Mouse (Mus musculus) frontal cortex, postnatal 10 days (tissue): ENCODE measurements around the gene Crhr1.
A peak's percentile ranks its signal among the peaks of the same experiment; 100 is the strongest.

Experiments used
- DNase-seq, 2 experiments: peaks; one replicate each; pipeline ENCODE4 v3.0.0; 2022; ENCODE audit warnings: low spot score in 2 of 2, mixed read lengths in 1 of 2

Gene Crhr1

DNA sequence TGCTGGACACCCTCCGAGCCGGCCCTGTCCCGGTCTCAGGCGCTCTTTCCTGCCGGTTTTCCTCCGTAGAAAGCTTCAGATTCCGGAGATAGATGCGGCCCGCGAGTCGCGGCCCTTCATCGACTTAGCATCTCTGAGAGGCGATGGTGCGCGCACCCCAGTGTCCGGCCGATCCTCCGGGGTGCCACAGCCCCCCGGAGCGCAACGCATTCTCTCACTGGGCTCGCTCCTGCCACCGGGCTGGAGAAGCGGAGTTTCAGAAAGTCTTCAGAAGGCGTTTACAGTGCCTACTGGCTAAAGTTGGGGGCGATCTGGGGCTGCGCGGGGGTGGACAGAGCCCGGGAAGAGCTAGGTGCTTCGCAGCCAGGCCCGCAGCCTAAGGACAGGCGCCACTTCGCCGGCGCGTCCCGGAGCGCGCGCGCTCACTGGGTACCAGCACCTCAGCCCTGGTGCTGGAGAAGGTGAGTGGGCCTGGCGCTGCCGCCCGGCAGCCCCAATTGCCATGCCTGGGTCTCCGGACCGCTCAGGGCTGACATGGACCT, 858 bp downstream of the Crhr1 start:
- DNase-seq: no peak

DNA sequence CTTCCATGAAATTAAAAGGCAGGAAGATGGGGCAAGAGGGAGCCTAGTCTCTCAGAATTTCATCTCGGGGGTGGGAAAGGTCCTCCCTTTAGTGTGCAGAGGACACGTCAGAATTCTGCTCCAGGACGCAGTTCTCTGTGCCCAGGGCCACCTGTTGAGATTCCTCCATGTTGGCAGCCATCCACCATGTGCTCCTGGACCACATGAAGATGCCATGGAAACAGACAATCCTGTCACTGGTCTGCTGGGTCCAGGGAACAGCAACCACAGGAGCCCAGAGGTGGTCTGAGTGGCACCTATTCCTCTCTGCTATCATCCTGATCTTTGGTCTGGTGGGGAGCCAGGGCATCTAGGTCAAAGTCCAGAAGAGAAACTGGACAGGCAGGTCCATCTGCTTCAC, 6.3 kb downstream of the Crhr1 start:
- DNase-seq: no peak

DNA sequence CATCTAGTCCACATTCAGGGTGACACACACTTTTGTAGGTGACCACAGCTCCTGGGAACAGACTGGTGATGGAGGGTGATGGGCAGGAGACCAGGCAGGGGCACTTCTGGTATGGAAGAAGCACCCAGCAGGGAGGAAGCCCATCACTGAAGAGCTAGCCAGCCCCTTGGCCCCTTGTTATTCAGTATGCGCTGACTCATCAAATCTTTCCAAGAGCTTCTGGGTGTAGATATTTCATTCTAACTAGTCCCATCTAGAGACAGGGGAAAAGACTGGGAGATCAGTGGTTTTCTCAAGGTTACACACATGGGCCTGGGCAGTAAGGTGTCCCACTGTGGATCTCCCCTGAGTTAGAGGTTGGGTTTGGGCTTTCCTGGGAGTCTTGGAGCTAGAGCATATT, 12.3 kb downstream of the Crhr1 start:
- no peak for DNase-seq

DNA sequence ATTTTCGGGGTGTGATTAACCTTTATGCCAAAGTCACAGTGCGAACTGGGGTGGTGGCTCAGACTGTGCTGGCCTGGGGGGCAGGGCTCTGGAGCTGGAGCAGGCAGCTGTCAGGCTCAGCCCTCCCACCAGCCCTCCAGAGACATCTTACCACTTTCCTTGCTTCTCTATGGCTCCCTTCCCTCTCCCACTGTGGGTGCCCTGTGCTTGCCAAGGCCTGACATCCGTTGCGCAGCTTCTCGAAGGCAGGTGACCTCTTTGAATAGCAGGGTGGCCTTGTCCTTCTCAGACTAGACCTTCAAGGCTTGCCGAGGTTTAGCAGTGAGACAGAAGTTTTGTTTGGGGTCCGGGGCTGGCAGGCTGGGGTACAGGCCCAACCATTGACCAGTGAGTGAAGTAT, 16.1 kb downstream of the Crhr1 start:
- no peak for DNase-seq

DNA sequence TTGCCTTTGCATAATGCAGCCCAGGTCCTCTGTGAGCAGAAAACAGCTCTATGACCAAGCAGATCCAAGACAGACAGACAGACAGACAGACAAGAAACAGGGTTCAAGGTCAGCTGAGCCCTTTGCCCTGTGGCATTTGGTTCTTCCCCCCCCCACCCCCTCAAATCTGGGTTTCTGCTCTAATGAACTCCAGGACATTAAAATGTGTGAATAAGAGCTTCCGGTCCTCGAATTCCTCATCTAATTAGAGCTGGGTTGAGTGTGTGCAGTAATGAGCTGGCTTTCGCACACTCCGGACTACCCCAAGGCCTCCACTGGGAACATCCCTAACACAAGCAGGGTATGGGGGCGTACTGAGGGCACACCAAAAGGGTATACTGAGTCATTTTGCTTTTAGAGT, 18.3 kb downstream of the Crhr1 start:
- DNase-seq: no peak

DNA sequence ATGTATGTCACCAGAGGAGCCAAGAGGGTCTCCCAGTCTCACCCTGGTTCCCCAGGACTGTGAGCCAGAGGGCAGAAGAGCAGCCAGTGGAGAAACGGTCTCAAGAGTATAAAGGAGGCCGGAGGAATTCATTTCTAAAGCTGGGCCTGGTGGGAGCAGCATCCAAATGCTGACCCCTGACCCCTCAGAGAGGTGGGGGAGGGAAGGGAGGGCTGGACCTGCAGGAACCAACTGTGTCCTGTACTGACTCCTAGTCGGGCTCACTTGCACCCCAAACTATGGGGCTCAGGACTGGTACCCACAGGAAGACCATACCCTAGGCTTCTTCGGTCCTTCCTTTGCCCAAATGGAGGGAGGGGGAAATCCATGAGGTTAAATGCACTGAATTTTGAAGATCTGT, 21.7 kb downstream of the Crhr1 start:
- no peak for DNase-seq

DNA sequence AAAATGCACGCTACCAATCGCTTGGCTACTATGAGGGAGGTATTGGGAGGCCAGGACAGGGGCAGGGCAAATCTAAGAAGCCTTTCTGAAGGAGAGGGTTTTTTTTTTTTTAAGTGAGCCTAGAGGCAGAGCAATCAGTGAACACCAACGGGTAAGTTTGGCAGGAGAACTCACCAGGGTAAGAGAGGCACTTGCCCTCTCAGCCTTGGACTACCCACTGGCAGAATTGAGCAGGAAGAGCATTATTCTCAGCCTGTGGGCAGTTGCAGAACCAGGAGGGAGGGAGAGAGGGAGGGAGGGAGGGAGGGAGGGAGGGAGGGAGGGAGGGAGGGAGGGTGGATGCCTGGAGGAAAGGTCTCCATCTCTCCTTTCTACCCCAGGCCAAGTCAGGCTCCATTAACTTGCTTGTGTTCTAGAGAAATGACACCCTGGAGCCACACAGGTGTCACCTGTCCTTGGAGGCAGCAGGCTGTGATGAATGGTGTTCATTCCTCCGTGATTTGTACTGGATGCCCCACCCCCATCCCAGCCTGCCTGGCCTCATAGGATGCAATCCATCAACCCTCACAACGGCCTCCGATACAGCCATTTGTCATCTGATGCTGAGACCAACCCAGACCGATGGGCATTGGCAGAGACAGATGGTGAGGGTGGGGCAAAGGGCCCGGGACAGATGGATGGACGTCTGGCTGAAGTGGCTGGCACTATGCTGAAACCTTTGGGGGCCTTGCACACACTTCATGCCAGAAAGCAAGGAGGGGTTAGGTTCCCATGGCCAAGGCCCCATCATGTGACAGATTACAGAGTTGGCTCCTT, 22.4 kb downstream of the Crhr1 start:
- DNase-seq: no peak

DNA sequence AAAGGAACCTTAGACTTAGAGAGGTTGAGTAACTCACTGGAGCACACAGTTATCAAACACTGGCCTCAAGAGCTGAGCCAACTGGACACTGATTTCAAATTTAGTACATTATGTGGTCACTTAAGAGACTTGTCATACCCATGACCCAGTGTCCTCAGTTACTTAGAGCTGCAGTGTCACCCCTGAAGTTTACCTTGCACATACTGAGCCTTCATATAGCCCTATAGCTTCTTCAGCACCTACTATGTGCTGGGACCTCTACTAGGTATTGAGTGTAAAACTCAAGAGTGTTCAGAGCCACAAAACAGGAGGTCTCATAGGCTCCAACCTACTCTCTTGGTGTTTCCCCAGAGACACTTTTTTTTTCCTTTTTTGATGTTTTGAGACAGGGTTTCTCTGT, 23.2 kb downstream of the Crhr1 start:
- DNase-seq: no peak

DNA sequence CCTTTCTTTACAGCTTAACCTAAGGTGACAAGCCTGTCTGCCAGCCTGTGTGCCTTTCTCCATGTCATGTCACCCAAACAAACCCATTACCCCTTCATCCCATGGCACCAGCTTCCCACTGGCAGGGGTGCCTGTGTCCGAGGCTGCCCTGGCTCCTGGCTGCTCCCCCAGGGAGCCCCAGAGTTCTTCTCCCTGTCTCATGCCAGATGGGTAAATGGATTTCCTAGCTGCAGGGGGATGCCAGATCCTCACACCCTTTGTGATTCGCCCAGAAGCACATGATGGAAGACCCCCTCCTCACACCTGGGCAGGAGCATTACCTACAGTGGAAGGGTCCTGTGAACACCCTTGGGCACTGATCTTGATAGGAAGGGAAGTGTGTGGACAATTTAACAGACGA, 23.7 kb downstream of the Crhr1 start:
- DNase-seq: no peak

DNA sequence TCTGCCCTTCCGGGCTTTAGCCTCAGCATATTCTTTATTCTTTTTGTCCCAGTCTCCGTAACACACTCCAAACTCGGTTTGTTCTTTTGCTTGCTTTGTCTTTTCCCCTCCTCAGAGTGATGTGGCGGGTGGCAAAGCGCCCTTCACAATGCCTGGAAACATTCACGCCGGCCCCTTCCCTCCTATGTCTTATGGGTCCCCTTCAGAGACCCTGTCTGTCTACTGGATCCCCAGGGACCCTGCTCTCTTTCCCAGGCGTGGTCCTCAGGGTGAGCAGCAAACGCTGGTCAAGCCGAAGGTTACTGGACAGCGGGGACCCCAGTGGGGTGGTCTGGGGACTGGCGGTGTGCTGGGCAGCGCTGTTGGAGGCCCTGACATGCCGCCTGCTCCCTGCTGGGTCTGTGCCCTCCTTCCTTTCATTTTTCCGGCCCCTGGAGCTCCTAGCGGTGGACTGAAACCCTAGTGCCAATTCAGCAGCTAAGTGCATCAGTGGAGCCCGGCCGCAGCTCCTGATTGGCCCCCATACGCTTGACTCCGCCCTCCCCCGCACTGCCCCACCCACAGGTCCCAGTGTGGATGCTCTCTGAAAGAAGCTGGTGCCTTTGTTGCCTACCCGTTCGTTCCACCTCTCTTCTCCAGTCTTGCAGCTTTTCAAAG, 25.1 kb downstream of the Crhr1 start:
- DNase-seq: peak; percentile 78 to 82

DNA sequence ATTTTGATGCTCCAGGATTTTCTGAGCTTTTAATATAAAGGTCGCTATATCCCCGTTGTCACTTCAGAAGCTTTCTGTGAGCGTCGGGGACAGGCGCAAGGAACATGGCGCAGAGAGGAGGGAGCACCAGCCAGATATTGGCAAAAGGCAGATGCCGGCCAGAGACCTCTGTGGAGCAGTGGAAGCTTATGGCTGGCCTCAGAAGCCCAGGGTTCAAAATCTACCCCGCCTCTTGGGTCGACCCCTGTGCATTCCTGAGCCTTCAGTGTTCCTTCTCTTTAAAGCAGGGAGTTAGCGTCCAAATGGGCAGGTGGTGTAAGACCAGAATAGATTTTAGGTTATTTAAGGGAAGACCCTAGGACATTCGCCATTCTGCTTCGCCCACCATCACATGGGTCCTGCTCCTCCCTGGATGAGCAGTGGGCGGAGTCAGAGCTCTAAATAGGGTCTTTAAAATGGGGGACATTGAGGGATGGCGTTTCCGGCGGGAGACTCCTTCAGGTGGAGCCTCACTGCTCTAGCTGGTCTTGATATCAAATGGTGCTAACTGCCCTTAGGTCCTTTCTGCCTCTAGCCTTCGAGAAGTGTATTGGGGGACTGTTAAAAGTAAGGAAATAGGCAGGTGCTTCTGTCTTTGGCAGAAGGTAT, 25.7 kb downstream of the Crhr1 start:
- no peak for DNase-seq

DNA sequence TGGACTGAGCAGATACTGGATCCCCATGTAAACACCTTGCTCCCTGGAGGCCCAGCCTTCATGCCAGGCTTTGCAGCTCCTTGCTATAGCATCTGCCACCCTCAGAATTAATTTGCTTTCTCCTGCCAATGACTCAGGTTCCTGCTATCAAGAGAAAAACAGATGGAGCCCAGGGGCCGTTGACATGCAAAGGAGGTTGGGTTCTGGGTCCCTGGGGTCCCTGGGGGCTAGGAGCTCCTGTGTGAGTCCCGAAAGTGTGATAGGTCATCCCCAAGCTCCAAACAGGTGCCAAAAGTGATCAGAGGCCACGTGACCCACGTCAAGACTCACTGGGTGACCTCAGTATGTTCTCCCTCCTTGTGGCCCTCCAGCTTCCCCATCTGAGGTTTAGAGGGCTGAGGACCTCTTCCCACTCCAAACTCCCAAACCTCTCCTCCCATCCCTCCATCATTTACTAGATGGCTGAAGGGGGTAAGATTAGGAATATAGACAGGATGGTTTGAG, 27.2 kb downstream of the Crhr1 start:
- DNase-seq: no peak

DNA sequence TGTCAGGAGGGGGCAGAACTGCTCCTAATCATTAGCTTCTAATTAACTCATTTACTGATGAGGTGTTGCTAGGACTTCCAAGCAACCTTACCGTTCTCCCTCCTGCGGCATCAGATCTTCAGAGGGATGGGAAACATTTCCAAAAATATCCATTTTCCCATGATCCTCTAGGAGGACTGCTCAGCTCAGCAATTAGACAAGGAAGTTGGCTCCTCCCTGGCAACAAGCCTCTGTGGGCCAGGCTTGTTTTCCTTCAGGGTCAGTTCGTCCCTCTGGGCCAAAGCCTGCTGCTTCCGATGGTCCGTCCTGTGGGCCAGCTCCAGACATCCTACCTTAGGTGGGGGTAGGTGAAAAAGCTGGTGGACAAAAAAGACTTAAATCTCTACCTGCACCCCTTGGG, 28.5 kb downstream of the Crhr1 start:
- no peak for DNase-seq

DNA sequence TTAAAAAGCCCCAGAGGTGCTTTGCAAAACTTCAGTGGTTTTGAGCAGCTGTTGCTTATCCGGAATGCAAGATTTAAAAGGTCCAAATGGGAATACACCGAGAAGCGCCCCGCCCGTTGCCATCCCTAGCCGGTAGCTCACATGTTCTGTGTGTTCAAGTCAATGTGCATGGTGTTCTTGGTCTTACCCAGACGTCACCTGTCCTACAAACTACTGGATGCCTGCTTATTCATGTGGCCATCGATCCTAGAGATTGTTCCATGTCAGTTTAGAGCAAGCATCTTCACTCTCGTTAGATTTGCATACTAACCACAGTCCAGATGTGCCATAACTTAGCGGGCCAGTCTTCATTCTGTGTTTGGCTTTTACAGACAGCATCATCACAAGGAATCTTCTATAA, 31.6 kb downstream of the Crhr1 start:
- DNase-seq: no peak

DNA sequence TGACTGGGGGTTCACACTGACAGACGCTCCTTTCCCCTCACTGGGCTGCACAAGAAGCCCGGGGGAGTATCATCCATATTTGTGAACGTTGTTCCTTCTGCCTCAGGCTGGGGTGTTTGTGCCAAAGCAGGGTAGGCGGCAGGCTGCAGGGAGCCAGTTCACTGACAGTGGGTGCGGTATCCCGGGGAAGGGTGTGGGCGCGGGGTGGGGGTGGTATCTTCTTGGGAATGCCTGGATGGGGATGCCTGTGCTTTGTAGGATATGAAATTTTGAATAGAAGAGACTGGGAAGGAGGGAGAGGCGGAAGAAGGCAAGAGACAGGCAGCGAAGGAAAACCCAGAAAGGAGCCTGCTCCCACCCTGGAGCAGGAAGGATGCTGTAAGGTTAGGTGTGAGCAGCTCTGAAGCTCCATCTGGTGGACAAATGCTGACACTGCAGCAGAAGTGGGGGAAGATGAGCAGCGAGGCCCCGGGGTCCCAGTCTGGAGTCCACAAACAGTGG, 38.7 kb downstream of the Crhr1 start:
- DNase-seq: peak; percentile 53 to 78

DNA sequence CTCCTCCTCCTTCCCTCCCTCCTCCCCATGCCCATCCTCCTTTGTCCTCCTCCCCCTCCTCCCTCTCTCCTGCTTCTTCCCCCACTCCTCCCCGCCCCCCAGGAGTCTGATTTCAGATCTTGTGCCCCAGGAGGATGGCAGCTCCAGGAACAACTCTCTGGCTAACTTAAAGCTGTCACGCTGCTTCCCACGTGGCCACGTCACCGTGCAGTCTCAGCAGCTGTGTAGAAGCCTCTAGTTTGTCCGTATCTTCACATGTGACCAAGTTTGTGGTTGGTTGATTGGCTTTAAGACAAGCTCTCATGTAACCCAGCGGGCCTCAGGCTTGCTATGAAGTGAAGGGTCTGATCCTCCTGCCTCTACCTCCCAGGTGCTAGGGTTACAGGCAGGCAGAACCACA, 46.2 kb downstream of the Crhr1 start:
- no peak for DNase-seq

DNA sequence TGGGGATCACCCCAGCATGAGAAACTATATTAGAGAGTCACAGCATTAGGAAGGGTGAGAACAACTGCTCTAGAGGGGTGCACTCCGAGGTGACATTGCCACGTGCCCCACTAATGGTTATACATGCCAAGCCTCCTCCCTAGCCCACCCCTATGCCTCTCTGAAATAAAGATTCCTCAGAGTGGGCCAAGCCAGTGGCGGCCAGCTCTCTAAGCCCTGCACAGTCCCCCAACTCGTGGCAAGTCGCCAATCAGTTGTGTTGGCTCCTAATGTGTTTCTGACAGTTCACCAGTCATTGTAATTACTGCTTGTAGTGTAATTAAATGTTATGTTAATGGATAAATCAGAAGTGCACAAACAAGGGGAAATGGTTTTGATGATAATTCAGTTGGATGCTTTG, 47.1 kb downstream of the Crhr1 start:
- DNase-seq: no peak

DNA sequence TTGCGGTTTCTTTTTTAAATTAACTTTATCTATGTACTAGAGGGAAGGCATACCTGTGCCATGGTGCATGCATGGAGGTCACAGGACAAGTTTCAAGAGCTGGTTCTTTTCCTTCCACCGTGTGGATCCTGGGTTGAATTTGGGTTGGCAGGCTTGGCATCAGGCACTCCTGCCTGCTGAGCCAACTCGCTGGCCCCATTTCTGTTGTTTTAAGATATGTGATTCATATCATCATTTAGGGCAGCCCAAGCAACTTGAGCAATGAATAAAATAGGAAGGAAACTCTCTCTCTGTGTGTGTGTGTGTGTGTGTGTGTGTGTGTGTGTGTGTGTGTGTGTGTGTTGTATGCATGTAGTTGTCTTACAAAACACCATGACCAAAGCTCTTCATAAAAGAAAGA, 49.5 kb downstream of the Crhr1 start:
- DNase-seq: no peak

DNA sequence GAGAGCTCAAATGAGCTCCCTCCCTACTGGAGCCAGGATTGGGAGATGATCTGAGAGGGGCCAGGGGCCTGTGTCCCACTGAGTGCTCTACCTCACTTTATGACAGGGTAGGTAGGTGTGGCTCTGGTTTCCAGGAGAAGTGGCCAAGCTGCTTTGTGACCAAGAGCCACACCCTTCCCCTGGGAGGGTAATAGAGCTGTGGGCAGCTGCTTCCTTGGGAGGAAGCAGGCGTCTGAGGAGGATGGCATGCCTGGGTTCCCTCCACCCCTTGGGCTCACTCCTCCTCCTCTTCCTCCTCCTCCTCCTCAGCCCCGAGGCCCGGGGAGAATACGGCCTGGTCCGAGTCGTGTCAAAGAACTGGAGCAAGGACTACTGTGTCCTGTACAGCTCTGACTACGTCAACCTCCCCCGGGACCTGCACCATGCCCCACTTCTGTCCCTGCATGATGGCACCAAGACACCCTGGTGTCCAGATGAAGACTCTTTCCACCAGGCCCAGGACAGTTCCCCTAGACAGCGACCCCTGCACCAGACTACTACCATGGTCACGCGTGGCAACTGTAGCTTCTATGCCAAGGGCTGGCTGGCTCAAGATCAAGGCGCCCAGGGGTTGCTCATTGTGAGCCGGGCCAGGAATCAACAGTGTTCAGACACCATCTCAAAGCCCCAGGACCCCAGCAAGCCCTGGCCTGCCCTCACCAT, 53.6 kb downstream of the Crhr1 start, which contains the start of gene Sppl2c:
Gene Sppl2c (plus strand): TSS at position 193 of the 702 bp plus-strand sequence.
- DNase-seq: no peak

DNA sequence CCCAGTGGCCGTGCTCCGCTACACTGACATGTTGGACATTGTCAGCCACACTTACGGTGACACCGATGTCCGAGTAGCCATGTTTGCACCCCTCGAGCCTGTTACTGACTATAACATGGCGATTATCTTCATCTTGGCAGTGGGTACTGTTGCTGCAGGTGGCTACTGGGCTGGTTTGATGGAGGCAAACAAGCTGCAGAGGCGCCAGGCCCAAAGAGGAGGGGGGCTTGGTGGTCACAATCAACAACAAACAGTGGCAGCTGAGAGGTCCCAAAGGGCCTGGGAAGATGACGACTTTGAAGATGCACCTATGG, 54.1 kb downstream of the Crhr1 start:
- no peak for DNase-seq

DNA sequence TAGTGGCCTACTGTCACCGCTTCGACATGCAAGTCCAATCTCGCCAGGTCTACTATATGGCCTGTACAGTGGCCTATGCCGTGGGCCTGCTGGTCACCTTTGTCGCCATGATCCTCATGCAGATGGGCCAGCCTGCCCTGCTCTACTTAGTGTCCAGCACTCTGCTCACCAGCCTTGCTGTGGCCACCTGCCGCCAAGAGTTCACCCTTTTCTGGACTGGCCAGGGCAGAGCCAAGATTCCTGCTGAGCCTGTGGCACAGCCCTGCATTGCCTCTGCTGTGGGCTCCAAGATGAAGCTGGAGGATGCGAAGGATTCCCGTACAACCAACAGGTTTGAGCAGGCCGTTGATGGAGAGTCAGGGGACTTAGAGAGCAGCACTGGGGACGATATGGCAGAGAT, 55.1 kb downstream of the Crhr1 start:
- DNase-seq: no peak

DNA sequence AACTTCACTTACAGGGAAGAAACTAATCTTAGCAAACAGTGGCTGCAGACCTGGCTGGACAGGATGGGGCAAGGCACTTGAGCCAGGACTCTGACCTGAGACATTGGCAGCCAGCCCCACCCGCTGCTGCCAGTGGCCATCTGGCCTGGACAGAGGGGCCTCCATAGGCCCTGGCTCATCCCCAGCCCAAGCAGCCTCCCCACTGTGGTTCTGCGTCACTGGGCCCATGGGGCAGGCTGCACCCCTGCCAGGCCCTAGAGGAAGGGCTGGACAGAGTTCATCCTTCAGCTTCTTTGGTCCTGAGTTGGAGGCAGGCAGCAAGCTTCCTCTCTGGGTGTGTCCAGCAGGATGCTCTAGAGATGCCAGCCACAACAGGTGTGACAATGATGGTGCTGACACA, 57.4 kb downstream of the Crhr1 start:
- DNase-seq: no peak
